Mouse (Mus musculus) left cerebral cortex, adult 18-20 months (tissue): Measurements from ENCODE around the gene Pphln1. TPM values are rescaled to one million over a fixed set of nuclear protein-coding genes. Genes with fewer than 3 reads are reported as not detected.

Experiments used
- DNase-seq, 2 experiments: peaks; one replicate each; pipeline ENCODE4 v3.0.0; 2021 to 2022; ENCODE audit warnings: low spot score in 2 of 2, mixed read lengths in 1 of 2
- total RNA-seq, 2 experiments: library from RNA; stranded (reverse); gene quantifications; 2 replicates each; pipeline ENCODE4 v1.2.3; 2021

Pphln1 gene
- total RNA-seq, 2 experiments from 2014 or later = 43.9 to 47.7 TPM

GRCm38 (mm10) chr15:93499866-93500265 is 101.7 kb downstream of the Pphln1 start:
- no peak for DNase-seq

GRCm38 (mm10) chr15:93502703-93503102 is 104.6 kb downstream of the Pphln1 start:
- DNase-seq = no peak

- DNase-seq = no peak
These were observed 105.1 kb downstream of the Pphln1 start for GRCm38 (mm10) chr15:93503201-93503745.

GRCm38 (mm10) chr15:93504808-93505207 is 106.7 kb downstream of the Pphln1 start:
- DNase-seq = peak; percentile 31 to 46

- no peak for DNase-seq
These were observed 112.7 kb downstream of the Pphln1 start for GRCm38 (mm10) chr15:93510690-93511336.

- no peak for DNase-seq
These were observed 114.3 kb downstream of the Pphln1 start for GRCm38 (mm10) chr15:93512437-93512836.

- no peak for DNase-seq
These were observed 115.8 kb downstream of the Pphln1 start for GRCm38 (mm10) chr15:93513939-93514341.

- no peak for DNase-seq
These were observed 117.2 kb downstream of the Pphln1 start for GRCm38 (mm10) chr15:93515316-93515715.

GRCm38 (mm10) chr15:93517022-93517565 is 118.9 kb downstream of the Pphln1 start:
- DNase-seq = no peak

- no peak for DNase-seq
These were observed 120.2 kb downstream of the Pphln1 start for GRCm38 (mm10) chr15:93518143-93518902.

GRCm38 (mm10) chr15:93518941-93519835 is 121.0 kb downstream of the Pphln1 start:
- peak; percentile 80 to 83 for DNase-seq

- DNase-seq = no peak
These were observed 122.0 kb downstream of the Pphln1 start for GRCm38 (mm10) chr15:93519836-93520826.

- no peak for DNase-seq
These were observed 123.1 kb downstream of the Pphln1 start for GRCm38 (mm10) chr15:93521088-93521786.

- DNase-seq = no peak
These were observed 123.6 kb downstream of the Pphln1 start for GRCm38 (mm10) chr15:93521787-93522180.

GRCm38 (mm10) chr15:93525305-93525917 is 127.3 kb downstream of the Pphln1 start:
- no peak for DNase-seq

GRCm38 (mm10) chr15:93529831-93530702 is 131.9 kb downstream of the Pphln1 start:
- DNase-seq = no peak

GRCm38 (mm10) chr15:93530703-93531032 is 132.5 kb downstream of the Pphln1 start:
- DNase-seq = no peak

GRCm38 (mm10) chr15:93536191-93536590 is 138.0 kb downstream of the Pphln1 start:
- DNase-seq = no peak
